Mouse (Mus musculus) yolk sac, embryonic 10.5 days (tissue): ENCODE results near the gene Cdk15.

Source experiments
- DNase-seq: peaks from one replicate; pipeline ENCODE4 v3.0.0-alpha.2; 2017; ENCODE audit warnings: low spot score

Cdk15 gene

GRCm38 (mm10) chr1:59326854-59327395 lies 70.2 kb downstream of the Cdk15 start:
- peak; percentile 30 for DNase-seq

DNA sequence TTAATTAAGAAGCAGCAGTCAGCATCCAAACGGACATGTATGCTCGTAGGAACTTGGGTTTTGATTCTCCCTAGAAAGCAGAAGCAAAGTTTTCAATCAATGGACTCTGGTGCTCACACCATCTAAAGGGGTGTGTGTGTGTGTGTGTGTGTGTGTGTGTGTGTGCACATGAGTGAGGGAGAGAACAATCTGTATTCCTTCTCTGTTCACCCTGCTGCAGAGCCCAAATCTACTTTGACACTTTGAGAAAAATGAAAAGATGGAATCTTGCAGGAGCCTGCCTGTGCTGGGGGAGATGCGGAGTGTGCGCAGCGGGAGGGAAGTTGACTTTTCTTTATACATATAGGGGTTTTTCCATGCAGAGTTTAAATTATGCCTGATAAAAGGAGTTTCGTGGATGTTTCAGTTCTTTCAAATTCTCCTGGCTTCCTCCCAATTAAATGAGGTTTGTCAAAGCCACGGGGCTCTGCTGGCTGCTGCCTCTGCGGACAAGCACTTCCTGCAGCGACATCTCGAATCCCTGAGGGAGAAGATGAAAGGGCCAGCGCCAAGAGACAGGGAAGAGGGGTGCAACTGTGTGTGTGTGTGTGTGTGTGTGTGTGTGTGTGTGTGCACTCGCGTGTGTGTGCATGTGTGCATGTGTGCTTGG lies 76.2 kb downstream of the Cdk15 start:
- no peak for DNase-seq

GRCm38 (mm10) chr1:59333386-59333759 lies 76.7 kb downstream of the Cdk15 start:
- no peak for DNase-seq

GRCm38 (mm10) chr1:59333860-59334561 lies 77.3 kb downstream of the Cdk15 start:
- DNase-seq, result peak; percentile 24

- DNase-seq, result no peak
These were observed 77.8 kb downstream of the Cdk15 start for GRCm38 (mm10) chr1:59334562-59334890.

DNA sequence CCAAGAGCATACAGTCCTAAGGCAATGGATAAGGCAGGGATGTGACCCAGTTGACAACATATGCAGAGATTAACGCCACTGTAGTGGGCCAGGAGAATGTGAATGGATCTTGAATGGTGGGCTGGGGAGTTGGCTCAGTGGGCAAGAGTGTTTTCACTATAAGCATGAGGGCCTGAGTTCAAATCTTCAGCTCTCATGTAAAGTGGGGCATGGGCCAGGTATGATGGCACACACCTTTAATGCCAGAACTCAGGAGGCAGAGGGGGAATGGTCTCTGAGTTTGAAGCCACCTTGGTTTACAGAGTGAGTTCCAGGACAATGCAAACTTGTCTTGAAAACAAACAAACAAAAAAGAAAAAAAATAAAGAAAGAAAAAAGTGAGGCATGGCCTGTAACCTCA lies 79.5 kb downstream of the Cdk15 start:
- no peak for DNase-seq

DNA sequence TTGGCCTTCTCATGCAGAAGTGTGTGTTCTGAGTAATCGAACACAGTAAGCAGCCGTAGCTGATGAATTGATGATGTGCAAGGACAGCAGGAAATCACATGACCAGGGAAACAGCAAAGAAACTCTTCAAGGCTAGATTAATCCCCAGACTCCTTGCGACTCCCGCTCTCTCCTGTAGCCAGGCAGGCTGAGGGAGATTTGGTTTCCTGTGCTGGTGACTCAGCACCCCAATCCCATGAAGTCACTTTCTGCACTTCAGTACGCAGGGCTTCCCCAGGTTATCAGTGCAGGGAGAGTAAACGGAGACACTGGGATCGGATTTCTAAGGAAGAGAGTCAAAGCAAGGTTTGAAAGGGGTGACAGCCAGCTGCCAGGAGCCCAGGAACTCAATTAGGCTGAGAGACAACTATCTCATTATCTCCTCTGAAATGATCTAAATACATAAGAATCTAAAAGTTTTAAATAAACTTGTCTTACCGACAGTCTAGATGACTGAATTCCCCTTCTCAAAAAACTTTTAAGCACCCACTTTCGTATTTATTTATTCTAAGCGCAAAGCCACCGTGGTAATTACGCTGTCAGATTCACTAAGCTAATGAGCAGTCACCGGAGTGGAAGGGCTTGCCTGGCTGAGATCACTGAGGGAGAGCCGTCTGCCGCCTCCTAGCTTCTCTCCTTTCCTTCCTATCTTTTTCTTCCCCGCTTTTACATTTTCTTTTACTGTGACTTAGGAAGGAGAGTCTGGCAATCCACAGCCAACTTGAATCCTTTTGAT lies 84.3 kb downstream of the Cdk15 start:
- DNase-seq, result no peak

DNA sequence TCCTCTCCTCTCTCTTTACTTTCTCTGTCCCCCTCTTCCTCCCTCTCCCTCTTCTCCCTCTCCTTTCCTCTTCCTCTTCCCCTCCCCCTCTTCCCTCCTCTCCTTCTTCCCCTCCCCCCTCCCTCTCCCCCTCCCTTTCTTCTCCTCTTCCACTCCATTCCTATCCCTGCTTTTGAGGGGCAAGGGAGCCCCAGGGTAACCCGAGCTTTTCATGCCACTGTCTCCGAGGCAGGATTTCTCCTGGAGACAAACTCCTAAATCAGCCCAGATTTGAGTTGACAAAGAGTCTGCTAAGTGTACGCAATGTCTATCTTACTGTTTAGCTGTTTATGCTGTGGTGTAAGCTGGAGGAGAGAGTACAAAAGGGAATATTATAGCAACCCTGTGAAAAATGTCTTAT lies 85.0 kb downstream of the Cdk15 start:
- no peak for DNase-seq

DNA sequence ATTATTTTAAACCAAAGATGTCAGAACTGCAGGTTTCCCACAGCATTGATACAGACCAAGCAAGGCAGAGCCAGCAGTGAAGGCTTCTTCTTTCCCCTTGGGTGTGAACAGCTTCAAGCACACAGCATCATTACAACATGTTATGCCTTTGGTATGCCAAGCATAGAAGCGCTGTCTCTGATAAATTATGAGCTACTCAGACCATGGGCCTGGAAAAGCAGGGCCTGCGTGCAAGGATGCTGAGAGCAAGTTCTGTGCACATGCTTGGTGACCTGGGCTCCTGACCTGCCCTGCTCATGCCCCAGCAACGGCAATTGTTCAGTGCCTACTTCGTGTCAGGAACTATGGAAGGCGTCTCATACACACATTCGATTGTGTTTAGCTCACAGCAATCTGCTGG lies 85.4 kb downstream of the Cdk15 start:
- no peak for DNase-seq

- no peak for DNase-seq
These were observed 96.0 kb downstream of the Cdk15 start for GRCm38 (mm10) chr1:59352706-59353105.

DNA sequence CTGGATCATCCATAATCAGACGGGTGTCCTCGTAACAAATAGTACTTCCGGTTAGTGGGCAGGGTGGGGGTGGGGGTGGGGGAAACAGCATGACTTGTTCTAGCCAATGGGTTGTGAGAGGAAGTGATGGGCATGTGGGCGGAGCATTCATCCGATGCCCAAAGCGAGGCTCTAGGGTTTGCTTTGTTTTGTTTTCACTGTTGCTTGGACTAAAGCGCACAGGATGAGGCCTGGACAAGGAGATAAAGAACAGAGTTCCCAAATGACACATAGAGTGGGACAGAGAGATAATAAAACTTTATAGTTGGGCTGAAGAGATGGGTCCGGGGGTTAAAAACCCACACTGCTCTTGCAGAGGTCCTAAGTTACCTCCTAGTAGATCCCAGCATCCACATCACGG lies 98.7 kb downstream of the Cdk15 start:
- DNase-seq, result no peak

DNA sequence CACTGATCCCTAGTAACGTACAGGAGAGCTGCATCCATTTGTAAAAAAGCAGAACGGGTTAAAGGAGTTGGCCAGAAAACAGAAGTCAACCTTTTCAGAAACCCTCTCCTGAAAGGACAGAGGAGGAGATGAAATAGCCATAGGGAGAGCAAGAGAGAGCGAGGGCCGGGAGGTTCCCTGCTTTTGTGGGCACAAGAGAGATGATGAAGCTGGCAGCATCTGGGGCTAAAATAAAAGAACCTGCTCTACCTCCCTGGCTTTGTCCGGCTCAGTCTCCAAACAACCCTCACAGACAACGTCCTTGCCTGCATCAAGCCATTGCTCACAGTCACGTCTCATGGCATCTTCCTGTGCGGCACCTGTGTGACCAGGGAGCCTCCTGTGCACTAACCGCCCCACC lies 102.4 kb downstream of the Cdk15 start:
- no peak for DNase-seq

DNA sequence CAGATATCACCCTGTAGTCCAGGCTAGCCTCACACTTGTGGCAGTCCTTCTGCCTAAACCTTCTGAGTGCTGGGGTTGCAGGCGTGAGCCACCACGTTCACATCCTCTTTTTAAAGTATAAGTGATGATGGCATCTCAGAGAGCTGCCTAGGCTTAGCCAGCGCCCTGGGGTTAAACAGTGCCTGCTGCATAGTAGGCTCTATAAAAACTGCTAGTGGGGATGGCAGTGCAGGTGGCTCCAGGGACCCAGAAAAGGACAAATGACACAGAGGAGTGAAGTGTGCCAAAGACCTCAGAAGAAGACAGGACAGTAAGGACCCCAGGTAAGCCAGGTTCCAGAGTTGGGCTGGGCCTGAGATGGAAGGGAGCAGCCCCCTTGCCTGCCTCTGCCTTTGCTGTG lies 104.1 kb downstream of the Cdk15 start:
- no peak for DNase-seq

GRCm38 (mm10) chr1:59361460-59361859 lies 104.8 kb downstream of the Cdk15 start:
- DNase-seq, result no peak

GRCm38 (mm10) chr1:59361966-59362365 lies 105.3 kb downstream of the Cdk15 start:
- DNase-seq, result no peak

DNA sequence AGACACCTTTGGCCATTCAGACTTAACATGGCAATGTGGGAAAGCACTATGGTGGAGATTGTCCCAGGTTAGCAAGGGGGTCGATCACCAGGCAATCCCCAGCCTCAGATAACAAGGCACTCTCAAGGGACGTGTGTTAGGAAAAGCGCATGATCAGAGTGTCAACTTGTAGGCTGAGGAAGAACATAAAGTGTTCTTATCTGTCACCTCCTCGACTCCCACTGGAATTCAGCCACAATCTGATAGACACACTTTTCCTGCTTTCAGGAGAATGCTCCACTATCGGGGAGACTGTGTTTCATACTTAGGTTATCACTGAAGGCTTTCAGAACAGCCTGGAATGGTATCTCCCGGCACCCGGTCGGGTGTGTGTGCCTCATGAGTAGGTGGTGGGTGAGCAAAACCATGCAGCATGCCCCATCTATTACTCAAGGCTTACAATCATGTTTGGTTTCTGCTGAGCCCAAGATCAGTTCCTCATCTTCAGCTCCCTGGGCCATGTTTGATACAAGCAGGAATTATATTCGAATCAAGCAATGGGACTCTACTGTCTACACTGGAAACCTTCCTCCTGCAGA lies 107.8 kb downstream of the Cdk15 start:
- DNase-seq, result no peak

DNA sequence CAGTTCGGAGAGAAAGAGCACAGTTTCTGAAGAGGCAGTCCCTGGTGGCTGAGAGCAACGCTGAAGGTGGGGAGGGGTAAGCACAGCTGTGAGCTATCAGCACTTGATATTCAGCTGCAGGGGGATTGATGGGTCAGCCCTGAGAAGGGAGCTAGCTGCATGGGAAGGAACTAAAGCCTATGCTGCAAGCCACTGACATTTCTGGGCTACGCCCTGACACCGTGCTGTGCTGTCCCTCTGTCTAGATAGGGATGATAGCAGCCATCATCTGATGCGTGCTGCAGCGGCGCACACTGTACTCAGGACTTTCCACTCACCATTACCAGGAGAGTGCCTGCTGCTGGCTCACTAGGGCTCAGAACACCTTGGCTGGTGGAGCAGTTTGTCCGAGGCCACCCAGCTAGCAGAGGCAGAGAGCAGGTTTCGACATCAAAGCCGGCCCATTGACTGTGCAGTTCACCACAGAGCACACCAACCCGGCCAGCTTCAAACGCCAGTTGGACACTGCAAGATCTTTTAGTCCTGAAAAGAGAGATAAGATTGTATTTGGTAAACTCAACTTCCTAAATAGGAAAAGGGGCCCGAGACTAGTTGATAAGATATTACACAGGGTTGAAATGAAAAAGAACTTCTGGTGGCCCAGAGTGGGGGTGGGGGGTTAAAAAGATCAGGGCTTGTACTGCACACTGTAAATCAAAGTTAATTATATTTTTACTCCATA lies 111.4 kb downstream of the Cdk15 start:
- DNase-seq, result peak; percentile 48

DNA sequence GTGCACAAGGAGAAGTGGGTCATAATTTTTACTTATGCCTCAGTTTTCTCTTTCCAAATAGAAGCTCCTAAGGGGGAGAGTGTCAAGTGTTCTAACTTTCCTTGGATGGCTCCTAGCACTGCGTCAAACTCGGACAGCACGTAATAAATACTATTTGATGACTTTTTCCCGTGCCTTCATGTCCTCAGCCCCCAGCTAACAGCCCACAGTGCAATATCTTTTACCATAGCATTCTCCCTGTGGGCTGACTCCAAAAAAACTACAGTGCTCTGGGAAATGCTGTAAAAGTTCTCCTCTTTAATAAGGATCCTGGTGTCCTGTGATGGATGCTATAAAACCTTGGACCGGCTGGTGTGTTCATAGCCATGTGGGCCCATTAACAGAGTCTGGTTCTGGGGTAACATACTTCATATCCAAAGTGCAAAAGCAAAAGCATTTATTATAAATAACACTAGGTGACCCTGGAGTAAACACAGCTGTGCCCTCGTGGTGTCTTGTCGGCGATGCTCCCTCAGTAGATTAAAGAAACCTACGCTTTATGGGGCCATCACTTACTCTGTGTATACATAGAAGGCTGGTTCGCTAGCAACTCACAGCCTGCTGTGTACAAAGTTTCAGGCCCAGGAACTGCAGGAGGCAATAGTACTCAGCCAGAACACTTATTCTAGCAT lies 112.1 kb downstream of the Cdk15 start:
- DNase-seq, result no peak

DNA sequence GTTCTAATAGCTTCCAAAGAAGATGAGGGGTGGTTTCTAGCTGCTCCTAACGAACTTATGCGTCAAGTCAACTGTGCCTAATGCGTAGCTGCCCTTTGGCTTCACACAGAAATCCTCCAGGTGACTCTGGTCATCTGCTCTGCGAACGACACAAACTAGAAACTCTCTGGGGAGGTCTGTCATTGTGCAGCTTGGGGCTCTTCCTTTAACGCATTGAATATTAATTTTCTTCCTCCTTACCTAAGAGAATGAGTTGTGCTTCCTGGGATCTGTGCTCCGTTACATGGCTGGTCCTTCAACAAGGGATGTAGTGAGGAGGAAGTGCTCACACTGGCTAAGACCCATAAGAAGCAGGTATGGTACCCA lies 112.6 kb downstream of the Cdk15 start:
- no peak for DNase-seq

DNA sequence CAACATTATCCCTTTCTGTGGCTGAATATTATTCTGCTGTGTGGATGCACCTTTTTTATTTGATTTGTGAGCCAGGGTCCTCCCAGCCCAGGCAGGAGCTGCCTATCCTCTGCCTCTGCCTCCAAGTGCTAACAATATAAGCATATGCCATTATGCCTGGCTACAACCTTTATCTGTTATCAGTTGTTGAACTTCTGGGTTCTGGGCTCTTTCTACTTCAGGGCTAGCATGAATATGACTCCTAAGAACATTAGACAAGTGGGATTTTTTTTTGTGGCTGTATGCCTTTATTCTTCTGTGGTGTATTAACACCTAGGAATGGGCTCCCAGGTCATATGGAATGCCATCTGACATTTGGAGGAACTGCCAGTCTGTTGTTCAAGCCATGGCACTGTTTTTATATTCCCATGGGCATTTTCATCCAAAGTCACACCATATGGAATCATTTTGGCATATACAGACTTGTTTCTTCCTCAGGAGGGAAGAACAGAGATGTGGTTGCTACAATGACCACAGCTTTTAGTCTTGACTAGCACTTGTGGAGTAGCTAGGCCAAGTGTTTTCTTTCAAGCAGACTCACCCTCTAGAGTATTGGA lies 113.7 kb downstream of the Cdk15 start:
- DNase-seq, result no peak

DNA sequence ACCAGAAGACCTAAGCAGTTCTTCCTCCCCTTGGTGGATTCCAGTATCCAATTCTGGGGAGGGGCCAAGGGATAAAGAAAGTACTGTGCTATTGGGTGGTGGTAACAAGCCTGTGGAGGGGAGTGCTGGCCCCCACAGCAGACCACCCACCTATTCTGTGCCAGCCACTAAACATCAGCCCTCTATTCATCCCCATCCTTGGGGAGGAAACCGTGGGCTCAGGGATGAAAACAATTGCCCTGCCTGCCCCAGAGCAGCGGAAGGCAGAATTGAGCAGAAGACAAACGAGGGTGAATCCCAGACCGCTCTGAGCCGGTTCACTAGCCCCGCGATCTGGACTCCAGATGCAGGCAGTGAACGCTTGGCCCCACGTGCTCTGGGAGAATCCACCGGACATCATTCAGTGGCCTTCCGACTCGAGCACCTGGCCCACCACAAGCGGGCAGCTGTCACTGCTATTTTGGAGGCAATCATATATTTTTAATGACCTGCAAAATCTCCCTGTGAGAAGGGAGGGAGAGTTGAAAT lies 119.4 kb downstream of the Cdk15 start:
- DNase-seq, result no peak
